Mouse (Mus musculus) heart, adult 9 months (tissue): ENCODE results near the gene Mrps26.
A peak's percentile ranks its signal among the peaks of the same experiment; 100 is the strongest.
"Not testable (repeated sequence)": the region's sequence is repeated elsewhere in the genome, so short reads cannot be mapped to it uniquely, and the experiment has no call there.

Experiments
- DNase-seq, 2 experiments: peaks; one replicate each; pipeline ENCODE4 v3.0.0; 2022; ENCODE audit warnings: low spot score in 2 of 2

Gene Mrps26

GRCm38 (mm10) chr2:130563212-130564055, at the start of gene Mrps26:
Gene Mrps26 (plus strand): TSS chr2:130563742.
- peak; percentile 93 to 94 for DNase-seq

DNA sequence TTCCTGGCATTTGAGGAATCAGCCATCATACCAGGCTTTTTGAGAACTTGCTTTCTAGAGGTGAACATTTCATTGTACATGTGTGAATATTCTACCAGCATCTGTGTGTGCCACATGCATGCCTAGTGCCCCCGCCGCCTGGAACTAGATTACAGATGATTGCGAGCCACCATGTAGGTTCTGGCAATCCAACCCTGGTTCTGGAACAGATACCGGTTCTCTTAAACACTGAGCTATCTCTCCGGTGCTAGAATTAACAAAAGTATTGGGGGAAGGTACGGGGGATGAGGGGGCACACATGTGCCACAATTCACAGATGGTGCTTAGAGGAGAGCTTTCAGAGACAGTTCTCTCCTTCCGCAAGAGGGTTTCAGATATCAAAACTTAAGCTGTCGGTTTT, 49.6 kb upstream of the Mrps26 start:
- no peak for DNase-seq

- DNase-seq, result no peak
Observed at GRCm38 (mm10) chr2:130515791-130516190, 47.8 kb upstream of the Mrps26 start.

- no peak for DNase-seq
Observed at GRCm38 (mm10) chr2:130521927-130522326, 41.6 kb upstream of the Mrps26 start.

GRCm38 (mm10) chr2:130525480-130525879, 38.1 kb upstream of the Mrps26 start:
- DNase-seq, result not testable (repeated sequence)

- DNase-seq, result no peak
Observed at GRCm38 (mm10) chr2:130528457-130528856, 35.1 kb upstream of the Mrps26 start.

DNA sequence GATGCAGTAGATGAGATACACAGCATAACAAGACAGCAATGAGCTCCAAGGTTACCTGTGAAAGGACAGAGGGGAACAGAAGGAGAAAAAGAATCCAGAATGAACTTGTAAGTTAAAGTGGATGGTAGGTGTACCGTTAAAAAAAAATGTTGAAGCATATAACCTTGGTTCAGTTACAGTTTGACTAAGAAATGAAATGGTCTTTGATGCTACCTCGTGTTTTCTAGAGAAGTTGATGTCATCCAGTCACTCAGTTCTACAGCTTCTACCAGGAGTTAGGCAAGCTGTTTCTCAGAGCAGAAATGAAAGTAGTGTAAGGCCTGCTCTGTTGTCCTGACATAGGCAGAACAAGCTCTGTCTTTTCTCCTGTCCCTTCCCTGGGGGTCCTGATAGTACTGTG, 34.3 kb upstream of the Mrps26 start:
- DNase-seq, result no peak

DNA sequence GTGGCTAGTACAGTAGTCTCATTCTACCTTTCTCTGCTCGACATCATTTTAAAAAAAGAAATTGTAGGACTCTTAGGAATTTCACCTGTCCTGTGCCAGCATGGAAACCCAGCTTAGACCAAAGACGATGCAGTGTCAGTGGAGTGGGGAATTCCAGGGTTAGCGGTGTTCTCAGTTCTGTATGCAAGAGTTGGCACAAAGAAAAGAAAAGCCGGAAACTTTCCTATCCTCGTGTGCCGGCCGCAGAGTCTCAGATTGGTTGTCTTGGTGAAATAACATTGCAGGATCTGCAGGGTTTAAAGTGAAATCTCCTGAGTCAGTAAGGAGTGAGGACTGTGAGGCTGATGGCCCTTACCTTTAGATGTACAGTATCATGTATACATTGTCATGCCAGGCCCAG, 33.6 kb upstream of the Mrps26 start:
- no peak for DNase-seq

DNA sequence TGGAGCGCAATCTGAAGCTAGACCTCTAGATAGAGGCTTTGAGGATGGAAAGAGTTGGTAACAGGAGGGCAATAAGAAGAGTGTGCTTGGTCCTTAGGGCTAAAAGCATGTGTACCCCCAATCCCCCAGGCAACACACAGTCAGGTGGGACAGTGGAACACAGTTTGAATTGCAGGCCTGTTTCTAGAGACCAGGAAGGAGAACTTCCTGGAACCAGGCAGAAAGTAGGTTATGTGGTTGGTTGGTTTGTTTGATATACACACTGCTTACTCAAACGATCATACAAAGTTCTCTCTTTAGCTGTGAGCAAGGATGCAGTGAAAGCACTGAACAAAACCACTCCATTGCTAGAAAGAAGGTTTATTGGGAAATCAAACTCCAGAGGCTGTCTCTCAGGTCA, 31.3 kb upstream of the Mrps26 start:
- DNase-seq, result no peak

DNA sequence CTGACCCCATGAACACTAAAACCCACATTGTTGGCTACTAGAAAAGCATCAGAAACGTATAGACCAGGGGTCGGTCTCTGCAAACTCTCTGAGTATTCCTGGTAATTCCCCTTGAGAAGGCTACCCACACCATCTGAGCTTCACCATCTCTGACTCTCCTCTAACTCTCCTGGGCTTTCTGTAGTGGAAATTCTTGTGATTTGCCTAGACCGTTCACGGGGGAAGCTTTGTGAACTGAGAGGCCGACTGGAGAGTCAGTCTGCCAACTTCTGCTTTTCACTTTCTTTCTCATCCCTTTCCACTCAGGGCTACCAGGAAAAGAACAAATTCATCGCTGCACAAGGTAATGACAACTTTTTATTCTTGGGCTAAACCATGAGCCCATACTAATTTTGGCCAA, 28.5 kb upstream of the Mrps26 start:
- no peak for DNase-seq

DNA sequence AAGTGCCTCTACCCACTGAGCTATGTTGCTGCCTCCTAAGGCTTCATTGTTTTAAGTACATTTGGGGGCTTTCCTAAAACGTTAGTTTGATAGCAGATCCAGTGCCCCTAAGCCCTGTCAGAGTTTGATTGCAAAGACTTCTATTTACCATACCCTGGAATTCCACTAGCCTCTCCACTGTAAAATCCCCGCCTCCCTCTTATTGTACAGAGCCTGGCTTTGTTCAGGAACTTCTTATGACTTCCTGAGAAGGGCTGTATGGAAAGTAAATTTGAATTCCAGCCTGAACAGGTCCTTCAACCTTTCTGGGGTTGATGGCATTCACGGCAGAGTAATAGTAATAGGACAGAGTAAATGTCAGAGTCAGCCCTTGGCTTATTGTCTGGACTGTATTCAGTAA, 26.7 kb upstream of the Mrps26 start:
- DNase-seq, result no peak

- DNase-seq, result no peak
Observed at GRCm38 (mm10) chr2:130538876-130539546, 24.5 kb upstream of the Mrps26 start.

DNA sequence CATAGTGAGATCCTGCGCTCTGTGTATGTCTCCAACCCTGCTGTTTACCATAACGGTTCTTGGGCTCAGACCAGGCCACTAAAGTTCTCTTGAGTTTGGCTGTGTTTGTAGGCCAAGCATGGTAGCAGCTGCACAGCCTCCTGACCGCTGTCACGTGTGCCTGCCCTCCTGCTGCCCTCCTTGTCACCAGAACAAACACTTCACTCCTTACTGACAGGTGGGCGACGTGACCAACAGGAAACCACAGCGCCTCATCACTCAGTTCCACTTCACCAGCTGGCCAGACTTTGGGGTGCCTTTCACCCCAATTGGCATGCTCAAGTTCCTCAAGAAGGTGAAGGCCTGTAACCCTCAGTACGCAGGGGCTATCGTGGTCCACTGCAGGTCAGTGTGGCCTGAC, 23.3 kb upstream of the Mrps26 start:
- no peak for DNase-seq

- DNase-seq, result no peak
Observed at GRCm38 (mm10) chr2:130546957-130547356, 16.6 kb upstream of the Mrps26 start.

- no peak for DNase-seq
Observed at GRCm38 (mm10) chr2:130554841-130555240, 8.7 kb upstream of the Mrps26 start.

DNA sequence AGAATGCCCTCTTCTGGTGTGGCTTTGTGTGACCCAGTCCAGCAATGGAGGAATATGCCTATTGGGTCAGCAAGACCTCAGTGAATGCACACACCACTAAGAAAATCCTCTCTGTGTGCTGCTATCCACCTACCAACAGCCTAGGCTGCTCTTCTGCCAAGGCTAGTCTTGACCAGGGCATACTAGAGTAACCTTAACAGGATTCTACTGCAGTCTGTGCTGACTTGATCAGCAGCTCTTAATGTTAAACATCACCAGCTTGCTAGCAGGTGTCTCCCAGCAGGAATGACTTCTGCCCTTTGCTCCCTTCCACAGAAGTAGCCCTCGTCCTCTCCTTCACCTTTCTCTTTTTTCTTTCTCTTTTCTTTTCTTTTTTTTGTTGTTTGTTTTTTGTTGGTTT, 7.2 kb upstream of the Mrps26 start:
- DNase-seq, result no peak

DNA sequence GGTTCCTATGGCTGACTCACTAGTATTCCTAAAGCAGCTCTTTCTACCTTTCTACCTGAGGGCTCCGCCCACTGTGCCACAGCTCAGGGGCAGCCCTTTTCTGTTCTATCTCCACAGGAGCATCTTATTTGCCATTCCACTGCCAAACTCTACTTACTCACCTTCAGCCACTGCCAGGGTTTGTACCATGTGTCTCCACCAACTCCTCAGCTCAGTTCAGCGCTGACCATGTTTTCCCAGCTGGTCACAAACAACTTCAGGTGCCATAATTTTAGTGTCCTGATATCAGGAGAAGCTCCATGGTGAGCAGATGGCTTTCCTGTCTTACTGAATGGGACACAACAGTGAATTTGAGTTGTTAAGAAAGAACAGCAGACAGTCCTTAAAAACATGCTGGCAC, 6.1 kb upstream of the Mrps26 start:
- DNase-seq, result no peak

DNA sequence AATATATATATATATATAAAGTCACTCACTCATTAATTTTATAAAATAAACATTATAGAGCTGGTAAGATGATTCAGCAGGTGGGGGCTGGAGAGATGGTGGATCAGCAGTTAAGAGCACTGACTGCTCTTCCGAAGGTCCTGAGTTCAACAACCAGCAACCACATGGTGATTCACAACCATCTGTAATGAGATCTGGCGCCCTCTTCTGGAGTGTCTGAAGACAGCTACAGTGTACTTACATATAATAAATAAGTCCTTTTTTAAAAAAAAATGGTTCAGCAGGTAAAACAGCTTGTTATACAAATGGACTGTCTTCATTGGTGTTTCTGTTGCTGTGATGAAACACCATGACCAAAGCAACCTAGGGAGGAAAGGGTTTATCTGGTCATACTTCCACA, 5.5 kb upstream of the Mrps26 start:
- no peak for DNase-seq

DNA sequence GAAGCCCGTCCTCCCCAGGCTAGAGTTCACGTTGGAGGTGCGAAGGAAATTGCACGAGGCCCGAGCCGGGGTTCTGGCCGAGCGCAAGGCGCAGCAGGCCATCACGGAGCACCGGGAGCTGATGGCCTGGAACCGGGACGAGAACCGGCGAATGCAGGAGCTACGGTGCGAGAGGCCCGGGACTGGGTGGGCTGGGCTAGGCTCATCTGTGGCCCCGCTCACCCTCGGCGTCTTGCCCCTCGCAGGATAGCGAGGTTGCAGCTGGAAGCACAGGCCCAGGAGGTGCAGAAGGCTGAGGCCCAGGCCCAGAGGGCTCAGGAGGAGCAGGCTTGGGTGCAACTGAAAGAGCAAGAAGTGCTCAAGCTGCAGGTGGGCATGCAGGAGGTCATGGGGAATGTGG, 521 bp downstream of the Mrps26 start:
- DNase-seq, result no peak

- no peak for DNase-seq
Observed at GRCm38 (mm10) chr2:130564983-130565382, 1.4 kb downstream of the Mrps26 start.

GRCm38 (mm10) chr2:130568921-130569320, 5.4 kb downstream of the Mrps26 start:
- no peak for DNase-seq

- DNase-seq, result no peak
Observed at GRCm38 (mm10) chr2:130569926-130570325, 6.4 kb downstream of the Mrps26 start.

- DNase-seq, result no peak
Observed at GRCm38 (mm10) chr2:130574960-130575359, 11.4 kb downstream of the Mrps26 start.
